Mouse (Mus musculus) midbrain, postnatal 0 days (tissue): ENCODE data around the gene Nkain1. TPM values are rescaled to one million over a fixed set of nuclear protein-coding genes. Genes with fewer than 3 reads are reported as not detected.

Source experiments
- ATAC-seq: fragments of 200-750 bp; cut with Nextera tagmentation; 2 replicates; pipeline ENCODE4 v1.8.0; 2017; ENCODE audit warnings: moderate number of reproducible peaks, mild to moderate bottlenecking, moderate TSS enrichment, moderate library complexity; ENCODE audit not compliant: low FRiP score
- DNase-seq: peaks from one replicate; pipeline ENCODE4 v3.0.0-alpha.2; 2015; ENCODE audit warnings: low spot score
- H3K27ac ChIP-seq: fragments of 300-500 bp; sonication (generic); 2 replicates; pipeline ENCODE4 v1.5.1; 2014; ENCODE audit warnings: low read depth, mild to moderate bottlenecking, low read length, mixed read lengths
- H3K27me3 ChIP-seq: fragments of 300-500 bp; sonication (generic); 2 replicates; pipeline ENCODE4 v1.6.1; 2014; ENCODE audit warnings: low read length, control low read depth, mixed read lengths; ENCODE audit not compliant: insufficient read depth
- H3K36me3 ChIP-seq: fragments of 300-500 bp; sonication (generic); 2 replicates; pipeline ENCODE4 v1.6.1; 2014; ENCODE audit warnings: low read length, control low read depth, mixed read lengths; ENCODE audit not compliant: insufficient read depth
- H3K4me1 ChIP-seq: fragments of 300-500 bp; sonication (generic); 2 replicates; pipeline ENCODE4 v1.6.1; 2014; ENCODE audit warnings: mild to moderate bottlenecking, control low read depth, antibody characterized with exemption, low read length, mixed read lengths; ENCODE audit not compliant: insufficient read depth
- H3K4me2 ChIP-seq: fragments of 300-500 bp; sonication (generic); 2 replicates; pipeline ENCODE4 v1.6.1; 2014; ENCODE audit warnings: low read depth, mild to moderate bottlenecking, low read length, mixed read lengths; ENCODE audit not compliant: poor library complexity, severe bottlenecking
- H3K4me3 ChIP-seq: fragments of 300-500 bp; sonication (generic); 2 replicates; pipeline ENCODE4 v1.5.1; 2014; ENCODE audit warnings: low read depth, mild to moderate bottlenecking, low read length, moderate library complexity
- H3K9ac ChIP-seq: fragments of 300-500 bp; sonication (generic); replicated peaks from 2 replicates; pipeline ENCODE4 v1.6.1; 2014; ENCODE audit warnings: mild to moderate bottlenecking, low read length, moderate library complexity, mixed read lengths; ENCODE audit not compliant: poor library complexity, severe bottlenecking
- H3K9me3 ChIP-seq: fragments of 300-500 bp; sonication (generic); 2 replicates; pipeline ENCODE4 v1.6.1; 2016; ENCODE audit warnings: low read length, control low read depth
- CTCF ChIP-seq: IDR thresholded peaks from 2 replicates; pipeline ENCODE4 v1.5.1; 2016; ENCODE audit warnings: antibody characterized with exemption, mild to moderate bottlenecking
- WGBS: fragments of 180-500 bp; shearing (Covaris S2); extraction: QIAGEN DNeasy Blood & Tissue Kit; methylation state at CpG from one replicate; pipeline ENCODE4 v1.1.7; 2014; 5-methylcytosine and 5-hydroxymethylcytosine counted together
- polyA plus RNA-seq: library from polyadenylated mRNA; unstranded; fragments of >200 nt; fragmentation: Nextera tagmentation; extraction: Ambion mirVana; gene quantifications from 2 replicates; pipeline ENCODE4 v1.2.1, GENCODE M21; 2015
- total RNA-seq: library from RNA; depleted of rRNA; stranded (reverse); fragments of >200 nt; gene quantifications from 2 replicates; pipeline ENCODE4 v1.2.3, GENCODE M21; 2014

Gene Nkain1
- total and polyA plus RNA-seq, 2 experiments from 2014 or later: 10.2 to 267 TPM

GRCm38 (mm10) chr4:130563820-130564219, 10.2 kb downstream of the Nkain1 start:
- Histone ChIP-seq H3K36me3 (no peaks in the 10 kb centered on the region), H3K9ac (peak overlapping the region; percentile 30), H3K9me3 (no peaks in the 10 kb centered on the region), H3K27me3 (no peaks in the 10 kb centered on the region), H3K27ac (peak overlapping the region; percentile 19; the same call in 1 of the 2 replicates), H3K4me3 (no peak overlapping the region), H3K4me1 (peaks cover 19% of the 10 kb centered on the region), H3K4me2 (peak overlapping the region; percentile 23)
- peak; percentile 84 for DNase-seq
- ATAC-seq: peak; percentile 59; the same call in 1 of the 2 replicates
- 11% methylated on average over 8 of the region's 8 CpGs for WGBS
- no peak for TF ChIP-seq CTCF

GRCm38 (mm10) chr4:130563260-130563756, 10.7 kb downstream of the Nkain1 start:
- H3K36me3 ChIP-seq: no peaks in the 10 kb centered on the region
- no peak for DNase-seq
- no peaks in the 10 kb centered on the region for H3K27me3 ChIP-seq
- no peak overlapping the region for H3K4me2 ChIP-seq
- H3K4me1 ChIP-seq: peaks cover 19% of the 10 kb centered on the region
- H3K27ac ChIP-seq: no peak overlapping the region; the same call in 1 of the 2 replicates
- no peak for ATAC-seq
- no peaks in the 10 kb centered on the region for H3K9me3 ChIP-seq
- TF ChIP-seq CTCF: no peak
- WGBS: 79% methylated on average over 9 of the region's 9 CpGs
- no peak overlapping the region for H3K9ac ChIP-seq
- H3K4me3 ChIP-seq: no peak overlapping the region

- H3K36me3 ChIP-seq: no peaks in the 10 kb centered on the region
- H3K9ac ChIP-seq: no peak overlapping the region
- H3K4me1 ChIP-seq: peaks cover 18% of the 10 kb centered on the region
- H3K27ac ChIP-seq: no peak overlapping the region
- WGBS: 34% methylated on average over 11 of the region's 11 CpGs
- DNase-seq: no peak
- no peaks in the 10 kb centered on the region for H3K9me3 ChIP-seq
- no peaks in the 10 kb centered on the region for H3K27me3 ChIP-seq
- no peak for TF ChIP-seq CTCF
- ATAC-seq: no peak
- no peak overlapping the region for H3K4me2 ChIP-seq
- no peak overlapping the region for H3K4me3 ChIP-seq
Observed at GRCm38 (mm10) chr4:130560576-130561310, 13.2 kb downstream of the Nkain1 start.

- no peak overlapping the region for H3K4me2 ChIP-seq
- no peak for TF ChIP-seq CTCF
- DNase-seq (no peak), ATAC-seq (no peak)
- H3K27ac ChIP-seq: no peak overlapping the region
- H3K4me1 ChIP-seq: peaks cover 18% of the 10 kb centered on the region
- H3K27me3 ChIP-seq: no peaks in the 10 kb centered on the region
- 70% methylated on average over 3 of the region's 3 CpGs for WGBS
- H3K36me3 ChIP-seq: no peaks in the 10 kb centered on the region
- H3K4me3 ChIP-seq: no peak overlapping the region
- H3K9ac ChIP-seq: no peak overlapping the region
- H3K9me3 ChIP-seq: no peaks in the 10 kb centered on the region
Observed at GRCm38 (mm10) chr4:130559220-130559619, 14.8 kb downstream of the Nkain1 start.

- no peak overlapping the region for H3K9ac ChIP-seq
- 78% methylated on average over 12 of the region's 12 CpGs for WGBS
- H3K27ac ChIP-seq: no peak overlapping the region
- H3K4me1 ChIP-seq: peaks cover 13% of the 10 kb centered on the region; the same call in 1 of the 2 replicates
- no peaks in the 10 kb centered on the region for H3K27me3 ChIP-seq
- no peak for TF ChIP-seq CTCF
- H3K36me3 ChIP-seq: no peaks in the 10 kb centered on the region
- H3K9me3 ChIP-seq: no peaks in the 10 kb centered on the region
- no peak for ATAC-seq
- H3K4me2 ChIP-seq: no peak overlapping the region
- H3K4me3 ChIP-seq: no peak overlapping the region
- peak; percentile 51 for DNase-seq
Observed at GRCm38 (mm10) chr4:130557852-130558251, 16.1 kb downstream of the Nkain1 start.

GRCm38 (mm10) chr4:130556992-130557391, 17.0 kb downstream of the Nkain1 start:
- no peak overlapping the region for H3K4me3 ChIP-seq
- H3K27me3 ChIP-seq: no peaks in the 10 kb centered on the region
- H3K9me3 ChIP-seq: no peaks in the 10 kb centered on the region
- H3K9ac ChIP-seq: no peak overlapping the region
- no peak overlapping the region for H3K4me2 ChIP-seq
- no peak for TF ChIP-seq CTCF
- H3K36me3 ChIP-seq: no peaks in the 10 kb centered on the region
- no peak overlapping the region for H3K27ac ChIP-seq
- H3K4me1 ChIP-seq: peaks cover 20% of the 10 kb centered on the region; the same call in 1 of the 2 replicates
- DNase-seq: no peak
- no peak for ATAC-seq
- no CpG with 5 or more reads among the region's 1 CpGs for WGBS
